Mouse (Mus musculus) G1E (cell line): ENCODE data around the gene Tmed1. TPM values are rescaled to one million over a fixed set of nuclear protein-coding genes. Genes with fewer than 3 reads are reported as not detected.
"Not testable (repeated sequence)": the region's sequence is repeated elsewhere in the genome, so short reads cannot be mapped to it uniquely, and the experiment has no call there.

Source experiments
- ATAC-seq: 2 replicates; pipeline ENCODE4 v1.8.0; 2016; ENCODE audit warnings: mild to moderate bottlenecking; ENCODE audit not compliant: insufficient number of reproducible peaks, poor library complexity, low FRiP score, severe bottlenecking; ENCODE audit errors: extremely low read depth
- DNase-seq: peaks from one replicate; pipeline ENCODE4 v3.0.0; 2012; ENCODE audit warnings: low spot score
- H3K27me3 ChIP-seq: 2 replicates; pipeline ENCODE4 v1.6.1; 2012; ENCODE audit warnings: mild to moderate bottlenecking, low read length, inconsistent platforms; ENCODE audit not compliant: insufficient read depth
- H3K36me3 ChIP-seq: replicated peaks from 2 replicates; pipeline ENCODE3; 2012; ENCODE audit warnings: mild to moderate bottlenecking, inconsistent platforms
- H3K4me1 ChIP-seq: 2 replicates; pipeline ENCODE4 v1.6.1; 2012; ENCODE audit warnings: low read depth, low read length, inconsistent platforms, mixed read lengths; ENCODE audit not compliant: insufficient read depth
- H3K4me3 ChIP-seq: 2 replicates; pipeline ENCODE4 v1.5.1; 2012; ENCODE audit warnings: low read depth, mild to moderate bottlenecking, inconsistent platforms, low read length, moderate library complexity, mixed read lengths
- H3K9me3 ChIP-seq: replicated peaks from 2 replicates; pipeline ENCODE4 v1.6.1; 2012; ENCODE audit warnings: inconsistent platforms
- CTCF ChIP-seq: IDR thresholded peaks from 2 replicates; pipeline ENCODE4 v1.5.1; 2012; ENCODE audit warnings: low read depth, low read length, inconsistent platforms, mixed read lengths
- GATA1 ChIP-seq: IDR thresholded peaks from 2 replicates; pipeline ENCODE4 v1.6.1; 2012; ENCODE audit warnings: borderline replicate concordance, low read length, inconsistent platforms, mixed read lengths
- GATA2 ChIP-seq: IDR thresholded peaks from 2 replicates; pipeline ENCODE4 v1.6.1; 2012; ENCODE audit warnings: low read depth, low read length, inconsistent platforms, borderline replicate concordance
- POLR2AphosphoS5 ChIP-seq: IDR thresholded peaks from 2 replicates; pipeline ENCODE4 v1.6.1; 2012; ENCODE audit warnings: low read depth, low read length, inconsistent platforms; ENCODE audit not compliant: insufficient replicate concordance
- TAL1 ChIP-seq: conservative IDR thresholded peaks from 2 replicates; pipeline ENCODE4 v1.6.1; 2012; ENCODE audit warnings: low read depth, low read length, inconsistent platforms, mixed read lengths
- polyA plus RNA-seq: library from polyadenylated mRNA; stranded (reverse); fragments of >175 nt; gene quantifications from 2 replicates; pipeline ENCODE4 v1.2.3, GENCODE M21; 2012
- total RNA-seq, 2 experiments: library from RNA; stranded (forward) in 1 of 2; stranded (reverse) in 1 of 2; fragments of 200-1000 nt in 1 of 2; fragments of >200 nt in 1 of 2; fragmentation: Nextera tagmentation in 1 of 2; gene quantifications; 2 replicates each; pipeline ENCODE4 v1.2.3; 2014 to 2017

Gene Tmed1
- total and polyA plus RNA-seq, 3 experiments: 2.4 to 8.0 (median 6.3) TPM

GRCm38 (mm10) chr9:21497050-21497542 lies 13.0 kb downstream of the Tmed1 start:
- Histone ChIP-seq H3K36me3 (peaks cover 87% of the 10 kb centered on the region), H3K9me3 (no peaks in the 10 kb centered on the region), H3K4me1 (peaks cover 11% of the 10 kb centered on the region), H3K4me3 (no peak overlapping the region), H3K27me3 (no peaks in the 10 kb centered on the region; the same call in 1 of the 2 replicates)
- DNase-seq (no peak), ATAC-seq (no peak)
- TF ChIP-seq GATA1 (no peak), CTCF (no peak), POLR2AphosphoS5 (no peak), TAL1 (no peak), GATA2 (no peak)

DNA sequence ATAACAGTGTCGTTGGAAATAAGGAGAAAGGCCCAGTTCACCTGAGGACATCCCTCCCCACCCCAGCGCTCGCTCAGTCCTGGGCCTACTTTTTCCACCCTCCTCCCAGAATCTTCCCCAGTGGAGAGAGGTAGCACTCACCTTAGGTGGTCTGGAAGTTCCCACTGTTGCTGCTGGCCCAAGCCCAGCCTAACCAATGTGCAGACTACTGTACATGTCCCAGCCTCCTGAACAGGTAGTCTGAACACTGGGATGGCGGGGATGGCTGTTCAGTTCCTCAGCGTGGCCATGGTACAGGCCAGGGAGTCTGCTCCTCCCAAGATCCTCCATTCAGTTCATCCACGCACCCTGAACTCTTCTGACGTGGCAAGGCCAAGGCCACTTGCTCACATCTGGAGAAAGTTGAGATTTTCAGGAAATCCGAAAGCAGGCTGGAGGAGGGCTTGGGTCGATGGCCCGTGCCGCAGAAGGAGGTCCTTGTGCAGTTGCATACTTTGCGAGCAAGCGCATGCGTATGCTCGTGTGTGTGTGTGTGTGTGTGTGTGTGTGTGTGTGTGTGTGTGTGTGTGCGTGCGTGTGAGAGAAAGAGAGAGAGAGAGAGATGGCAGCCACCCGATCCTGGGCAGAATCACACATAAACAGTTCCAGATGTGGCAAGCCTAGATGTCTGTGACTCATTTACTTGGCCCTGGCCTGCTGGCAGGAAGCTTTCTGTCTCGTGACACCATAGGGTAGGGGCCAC lies 13.6 kb downstream of the Tmed1 start:
- Histone ChIP-seq H3K4me1 (peaks cover 11% of the 10 kb centered on the region), H3K27me3 (no peaks in the 10 kb centered on the region; the same call in 1 of the 2 replicates), H3K9me3 (no peaks in the 10 kb centered on the region), H3K4me3 (no peak overlapping the region), H3K36me3 (peaks cover 88% of the 10 kb centered on the region)
- ATAC-seq: no peak
- no peak for DNase-seq
- TF ChIP-seq TAL1 (no peak), GATA2 (no peak), CTCF (no peak), POLR2AphosphoS5 (no peak), GATA1 (no peak)

GRCm38 (mm10) chr9:21494726-21495125 lies 15.3 kb downstream of the Tmed1 start:
- H3K36me3 ChIP-seq: peaks cover 98% of the 10 kb centered on the region
- H3K9me3 ChIP-seq: no peaks in the 10 kb centered on the region
- no peaks in the 10 kb centered on the region; the same call in 1 of the 2 replicates for H3K27me3 ChIP-seq
- H3K4me3 ChIP-seq: no peak overlapping the region
- DNase-seq (no peak), ATAC-seq (no peak)
- H3K4me1 ChIP-seq: peaks cover 11% of the 10 kb centered on the region
- TF ChIP-seq CTCF: no peak

DNA sequence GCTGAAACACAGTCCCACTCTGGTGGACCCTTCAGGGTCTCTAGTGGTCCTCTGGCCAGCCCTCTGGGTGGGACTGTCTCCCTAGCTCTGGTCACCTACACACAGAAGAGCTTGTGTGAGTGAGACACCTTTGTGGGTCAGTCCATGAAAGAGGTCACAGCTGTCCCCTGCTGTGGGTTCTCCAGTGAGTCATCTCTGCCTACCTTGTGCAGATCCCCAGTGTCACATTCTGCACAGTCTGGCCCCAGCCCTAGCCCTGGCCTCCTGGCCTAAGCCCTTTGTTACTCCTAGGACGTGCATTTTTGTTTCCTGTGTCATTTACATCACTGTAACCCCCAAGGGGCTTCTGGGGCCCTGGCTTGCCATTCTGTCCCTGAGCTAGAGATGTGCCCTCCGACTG lies 16.1 kb downstream of the Tmed1 start:
- DNase-seq: no peak
- H3K4me1 ChIP-seq: peaks cover 11% of the 10 kb centered on the region
- no peaks in the 10 kb centered on the region; the same call in 1 of the 2 replicates for H3K27me3 ChIP-seq
- no peak for ATAC-seq
- no peaks in the 10 kb centered on the region for H3K9me3 ChIP-seq
- no peak overlapping the region for H3K4me3 ChIP-seq
- TF ChIP-seq CTCF (no peak), GATA1 (no peak), TAL1 (no peak), GATA2 (no peak), POLR2AphosphoS5 (no peak)
- peaks cover 98% of the 10 kb centered on the region for H3K36me3 ChIP-seq

GRCm38 (mm10) chr9:21490696-21491095 lies 19.4 kb downstream of the Tmed1 start:
- Histone ChIP-seq H3K36me3 (peaks cover 96% of the 10 kb centered on the region), H3K4me1 (peaks cover 11% of the 10 kb centered on the region), H3K9me3 (no peaks in the 10 kb centered on the region), H3K27me3 (no peaks in the 10 kb centered on the region; the same call in 1 of the 2 replicates), H3K4me3 (no peak overlapping the region)
- no peak for DNase-seq
- ATAC-seq: no peak
- TF ChIP-seq GATA2 (no peak), CTCF (no peak), TAL1 (no peak), POLR2AphosphoS5 (no peak), GATA1 (no peak)

GRCm38 (mm10) chr9:21488246-21488645 lies 21.8 kb downstream of the Tmed1 start:
- not testable (repeated sequence) for DNase-seq

More at GRCm38 (mm10) chr9:21488246-21488645, 21.8 kb downstream of the Tmed1 start:
- not testable (repeated sequence) for ATAC-seq, H3K4me3 ChIP-seq, H3K4me1 ChIP-seq, H3K27me3 ChIP-seq, H3K9me3 ChIP-seq
- H3K36me3 ChIP-seq: peaks cover 96% of the 10 kb centered on the region
